Mouse (Mus musculus): ENCODE results near the gene Atp6v1a.

Atp6v1a gene

GRCm38 (mm10) chr16:44139536-44140185 lies at the start of gene Atp6v1a, which contains the start of gene Naa50:
Gene Atp6v1a (minus strand): TSS chr16:44139705.
Gene Naa50 (plus strand): TSS chr16:44139830.
- DNase-seq: peak; percentile 95

- DNase-seq: no peak
Observed at GRCm38 (mm10) chr16:44188766-44189165, 49.3 kb upstream of the Atp6v1a start.

GRCm38 (mm10) chr16:44187172-44187571 lies 47.7 kb upstream of the Atp6v1a start:
- DNase-seq: no peak

GRCm38 (mm10) chr16:44184769-44185168 lies 45.3 kb upstream of the Atp6v1a start:
- no peak for DNase-seq

GRCm38 (mm10) chr16:44182597-44182996 lies 43.1 kb upstream of the Atp6v1a start:
- DNase-seq: no peak

GRCm38 (mm10) chr16:44178555-44178954 lies 39.0 kb upstream of the Atp6v1a start:
- DNase-seq: no peak

GRCm38 (mm10) chr16:44176511-44176910 lies 37.0 kb upstream of the Atp6v1a start:
- DNase-seq: no peak

- peak; percentile 51 to 79 for DNase-seq
Observed at GRCm38 (mm10) chr16:44175001-44175400, 35.5 kb upstream of the Atp6v1a start.

- DNase-seq: no peak
Observed at GRCm38 (mm10) chr16:44173966-44174530, 34.5 kb upstream of the Atp6v1a start.

- peak; percentile 29 to 76 for DNase-seq
Observed at GRCm38 (mm10) chr16:44173155-44173941, 33.8 kb upstream of the Atp6v1a start, which contains the start of gene Usf3. Gene Usf3 (plus strand): TSS chr16:44173246.

GRCm38 (mm10) chr16:44172297-44173154 lies 33.0 kb upstream of the Atp6v1a start:
- peak; percentile 98 to 100 for DNase-seq

GRCm38 (mm10) chr16:44168990-44169389 lies 29.5 kb upstream of the Atp6v1a start:
- DNase-seq: no peak

- DNase-seq: no peak
Observed at GRCm38 (mm10) chr16:44165182-44165581, 25.7 kb upstream of the Atp6v1a start.

GRCm38 (mm10) chr16:44163831-44164230 lies 24.3 kb upstream of the Atp6v1a start:
- DNase-seq: no peak

- DNase-seq: no peak
Observed at GRCm38 (mm10) chr16:44159325-44159724, 19.8 kb upstream of the Atp6v1a start.

GRCm38 (mm10) chr16:44154497-44155057 lies 15.1 kb upstream of the Atp6v1a start:
- DNase-seq: no peak

GRCm38 (mm10) chr16:44149002-44149767 lies 9.7 kb upstream of the Atp6v1a start:
- no peak for DNase-seq

- DNase-seq: peak; percentile 26 to 27
Observed at GRCm38 (mm10) chr16:44141483-44141882, 2.0 kb upstream of the Atp6v1a start.

- peak; percentile 82 to 87 for DNase-seq
Observed at GRCm38 (mm10) chr16:44140186-44140787, 782 bp upstream of the Atp6v1a start.

GRCm38 (mm10) chr16:44138979-44139535 lies 448 bp downstream of the Atp6v1a start:
- DNase-seq: peak; percentile 90 to 94
